Mouse (Mus musculus): ENCODE data around the gene Myrfl.

- TF ChIP-seq CTCF (IDR thresholded peaks at IDR 0.05; ENCODE audit: insufficient read depth, low read length) = no peak
- no peak for TF ChIP-seq POLR2A (IDR thresholded peaks at IDR 0.05; ENCODE audit: borderline replicate concordance, extremely low read depth, low read depth, low read length)
Observed at GRCm38 (mm10) chr10:116728860-116729259, 167.9 kb downstream of the Myrfl start.

All from lung, adult 2 months (tissue).